Mouse (Mus musculus) thymus, postnatal 10 days (tissue): Measurements from ENCODE around the gene Gm45261.

ENCODE experiments used
- DNase-seq, 2 experiments: peaks; one replicate each; pipeline ENCODE4 v3.0.0; 2021; ENCODE audit warnings: low spot score in 2 of 2

Gm45261 gene

DNA sequence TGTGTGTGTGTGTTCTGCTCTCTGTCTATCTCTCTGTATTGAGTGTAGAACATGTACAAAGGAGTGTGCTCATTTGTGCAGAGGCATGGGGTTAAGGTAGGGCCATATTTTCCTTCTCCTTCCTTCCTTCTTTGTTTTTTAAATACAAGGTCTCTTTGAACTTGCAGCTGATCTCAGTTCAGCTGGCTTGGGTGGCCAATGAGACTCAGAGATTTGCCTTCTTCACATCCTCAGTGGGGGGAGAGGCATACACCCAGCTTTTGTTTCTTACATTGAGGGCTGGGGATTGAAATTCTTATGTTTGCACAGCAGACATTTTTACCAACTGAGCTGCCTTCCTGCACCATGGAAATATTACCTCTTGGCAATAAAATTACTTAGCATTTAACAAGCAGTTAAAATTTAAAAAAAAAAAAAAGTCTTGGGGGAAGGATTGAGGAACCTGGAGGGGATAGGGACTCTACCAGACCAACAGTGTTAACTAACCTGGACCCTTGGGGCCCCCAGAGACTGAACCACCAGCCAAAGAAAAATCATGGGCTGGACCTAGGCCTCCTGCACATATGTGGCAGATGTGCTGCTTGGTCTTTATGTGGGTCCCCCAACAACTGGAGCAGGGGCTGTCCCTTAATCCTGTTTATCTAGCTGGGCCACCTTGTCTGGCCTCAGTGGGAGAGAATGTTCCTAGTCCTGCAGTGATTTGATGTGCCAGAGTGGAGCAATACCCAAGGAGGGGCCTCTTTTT is 50.8 kb downstream of the Gm45261 start:
- peak; percentile 17 to 34 for DNase-seq

DNA sequence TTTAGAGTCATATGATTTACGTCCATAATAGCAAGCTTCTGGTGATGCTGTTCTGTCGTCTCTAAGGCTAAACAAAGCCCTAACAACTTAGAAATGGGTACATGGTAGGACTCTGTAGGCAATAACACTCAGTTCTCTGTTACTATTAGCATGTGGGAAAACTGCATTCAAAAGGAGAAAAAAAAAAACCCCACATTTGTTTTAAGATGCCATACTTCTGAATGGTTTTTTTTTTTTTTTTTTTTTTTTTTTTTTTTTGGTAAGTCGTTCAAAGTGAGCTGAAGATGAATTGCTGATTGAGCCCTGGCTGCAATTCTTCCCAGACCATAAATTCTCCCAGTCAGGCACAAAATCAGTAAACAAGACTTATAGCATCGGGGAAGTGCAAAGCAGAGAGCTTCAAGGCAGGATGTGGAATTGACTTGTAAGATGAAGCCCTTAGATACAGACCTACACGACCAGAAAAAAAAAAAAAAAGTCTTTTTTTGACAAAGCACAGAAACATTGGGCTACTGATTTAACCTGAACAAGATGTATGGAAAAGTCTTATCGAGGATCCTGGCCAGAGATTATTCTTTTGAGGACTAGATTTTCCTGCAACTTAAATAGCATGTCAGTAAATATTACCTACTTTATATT is 51.7 kb downstream of the Gm45261 start:
- no peak for DNase-seq

- peak; percentile 58 to 78 for DNase-seq
Observed at GRCm38 (mm10) chr1:80408586-80408985, 52.7 kb downstream of the Gm45261 start.

- DNase-seq, result no peak
Observed at GRCm38 (mm10) chr1:80404196-80404595, 57.1 kb downstream of the Gm45261 start.

GRCm38 (mm10) chr1:80403366-80403893 is 57.8 kb downstream of the Gm45261 start:
- no peak for DNase-seq

DNA sequence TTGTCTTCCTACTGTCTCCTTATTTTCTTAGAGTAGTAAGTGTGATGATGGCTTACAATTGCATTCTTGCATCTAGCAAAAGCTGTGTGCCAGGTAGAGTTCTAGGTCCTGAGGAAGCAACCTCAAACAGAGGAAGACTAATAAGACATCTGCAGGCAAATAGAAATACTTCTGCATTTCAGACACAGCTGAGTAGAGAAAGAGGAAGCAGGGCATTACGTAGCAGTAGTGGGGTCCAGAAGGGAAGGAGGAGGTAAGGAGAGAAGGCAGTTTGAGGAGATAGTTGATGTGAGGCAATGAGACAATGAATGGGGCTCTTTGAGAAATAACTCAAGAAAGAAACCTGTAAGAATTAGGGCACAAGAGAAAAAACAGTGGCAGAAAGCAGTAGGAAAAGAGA is 59.3 kb downstream of the Gm45261 start:
- no peak for DNase-seq
